In genomic region chr7:110030342-110030741, GRCm38 (mm10) we compare ENCODE assay signal across 21 mouse cellular contexts.
"Had no signal": no experiment of that assay in that cellular context is flagged by ENCODE, and none has a peak within 500 bp of the region (broad histone marks: within the 10 kb centered on the region; RNA-seq: fewer than 3 reads in every experiment).

No protein-coding gene starts in this region.

- H3K4me2 ChIP-seq: kidney, embryonic 15.5 days; limb, embryonic 12.5 days; limb, embryonic 15.5 days; liver, embryonic 11.5 days; lung, embryonic 15.5 days; midbrain, embryonic 15.5 days; neural tube, embryonic 13.5 days had no signal

- H3K9me3 ChIP-seq: kidney, embryonic 15.5 days; limb, embryonic 12.5 days; limb, embryonic 15.5 days; lung, embryonic 15.5 days; midbrain, embryonic 10.5 days; midbrain, embryonic 15.5 days; neural tube, embryonic 13.5 days had no signal

- H3K4me1 ChIP-seq: kidney, embryonic 15.5 days; limb, embryonic 12.5 days; limb, embryonic 15.5 days; lung, embryonic 15.5 days; midbrain, embryonic 10.5 days; midbrain, embryonic 15.5 days; neural tube, embryonic 13.5 days had no signal

- H3K27ac ChIP-seq: kidney, embryonic 15.5 days; limb, embryonic 12.5 days; limb, embryonic 15.5 days; liver, embryonic 14.5 days; lung, embryonic 15.5 days; macrophage; midbrain, embryonic 10.5 days; midbrain, embryonic 15.5 days; neural tube, embryonic 13.5 days; stomach, postnatal 0 days had no signal

- H3K4me3 ChIP-seq: kidney, embryonic 15.5 days; limb, embryonic 12.5 days; limb, embryonic 15.5 days; lung, embryonic 15.5 days; midbrain, embryonic 10.5 days; midbrain, embryonic 15.5 days; neural tube, embryonic 13.5 days had no signal

- DNase-seq: kidney, adult 11 months; kidney, adult 8-10 months; kidney, postnatal 10 days; kidney, postnatal 36 days; left cerebral cortex, postnatal 4 days; liver, postnatal 0 days; lung, postnatal 14 days; thymus, adult 2 months; thymus, postnatal 14 days; thymus, postnatal 4 days had no signal

- ATAC-seq: liver, postnatal 0 days; midbrain, embryonic 15.5 days had no signal

- H3K9ac ChIP-seq: kidney, embryonic 15.5 days; limb, embryonic 12.5 days; limb, embryonic 15.5 days; liver, embryonic 14.5 days; liver, postnatal 0 days; lung, embryonic 15.5 days; midbrain, embryonic 15.5 days; neural tube, embryonic 13.5 days had no signal

- H3K27me3 ChIP-seq: kidney, embryonic 15.5 days; limb, embryonic 12.5 days; limb, embryonic 15.5 days; lung, embryonic 15.5 days; midbrain, embryonic 15.5 days; neural tube, embryonic 13.5 days had no signal
